Mouse (Mus musculus) c-Kit-positive CD71-positive TER-119-positive erythroid progenitor cells, embryonic 14.5 days (primary cell): ENCODE data around the gene Cbx5.

Source experiments
- DNase-seq: peaks from one replicate; pipeline ENCODE4 v3.0.0-alpha.2; 2013; ENCODE audit warnings: low spot score

The Cbx5 gene

DNA sequence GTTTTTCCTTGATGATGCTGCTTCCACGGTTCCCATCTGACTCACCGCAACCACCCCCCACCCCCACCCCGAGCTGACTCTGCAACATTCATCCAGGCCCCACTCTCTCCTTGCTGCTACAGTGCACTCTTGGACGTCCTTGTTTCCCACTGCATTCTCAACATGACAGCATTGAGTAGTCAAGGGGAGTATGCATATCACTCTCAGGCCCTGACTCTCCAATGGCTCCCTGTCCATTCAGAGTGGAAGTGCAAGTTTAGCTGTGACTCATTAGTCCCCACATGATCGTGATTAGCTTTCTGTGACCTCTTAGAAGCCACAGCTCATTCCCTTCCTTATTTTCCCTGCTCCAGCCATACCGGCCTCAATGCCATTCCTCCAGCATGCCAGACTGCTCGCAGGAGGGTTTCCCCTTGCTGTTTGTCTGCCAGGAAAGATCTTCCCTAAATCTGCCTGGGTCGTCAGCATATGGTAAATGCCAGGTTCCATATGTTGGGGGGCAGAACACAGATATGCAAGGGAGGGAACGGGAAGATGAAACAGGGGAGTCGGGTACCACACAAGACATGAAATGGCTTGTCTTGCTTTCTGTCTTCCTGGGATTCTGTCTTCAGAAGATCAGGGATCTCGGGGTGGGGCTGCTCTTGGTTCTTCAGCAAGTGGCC lies 93.8 kb downstream of the Cbx5 start:
- DNase-seq = no peak

DNA sequence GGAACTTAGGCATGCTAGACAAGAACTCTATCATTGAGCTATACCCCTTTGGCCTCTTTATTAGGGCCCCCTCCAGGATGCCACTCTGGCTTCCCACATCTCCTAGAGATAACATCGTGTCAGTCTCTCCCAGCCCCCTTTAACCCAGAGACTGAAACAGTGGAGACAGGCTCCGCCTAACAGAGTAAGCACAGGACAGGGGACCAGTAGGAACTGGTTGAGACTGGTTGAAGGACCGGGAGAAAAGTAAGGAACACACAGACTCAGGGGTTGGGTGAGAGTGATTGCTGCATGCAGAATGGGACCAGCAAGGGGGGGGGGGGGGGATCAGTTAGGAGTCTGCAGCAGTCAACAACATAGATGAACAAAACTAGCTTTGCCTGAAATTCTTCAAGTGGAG lies 95.4 kb downstream of the Cbx5 start:
- no peak for DNase-seq
